Mouse (Mus musculus) lung, embryonic 15.5 days (tissue): ENCODE data around the gene Icam4. TPM values are rescaled to one million over a fixed set of nuclear protein-coding genes. Genes with fewer than 3 reads are reported as not detected.
A peak's percentile ranks its signal among the peaks of the same experiment; 100 is the strongest.
"Not testable (repeated sequence)": the region's sequence is repeated elsewhere in the genome, so short reads cannot be mapped to it uniquely, and the experiment has no call there.

Experiments used
- ATAC-seq: fragments of 200-750 bp; cut with Nextera tagmentation; 2 replicates; pipeline ENCODE4 v1.8.0; 2017; ENCODE audit warnings: moderate number of reproducible peaks, borderline replicate concordance; ENCODE audit not compliant: low FRiP score, low TSS enrichment; ENCODE audit errors: extremely low read depth
- H3K27ac ChIP-seq: fragments of 300-500 bp; sonication (generic); 2 replicates; pipeline ENCODE4 v1.5.1; 2015; ENCODE audit warnings: moderate library complexity, mild to moderate bottlenecking, inconsistent platforms
- H3K27me3 ChIP-seq: fragments of 300-500 bp; sonication (generic); 2 replicates; pipeline ENCODE4 v1.6.1; 2015; ENCODE audit warnings: inconsistent platforms
- H3K36me3 ChIP-seq: fragments of 300-500 bp; sonication (generic); 2 replicates; pipeline ENCODE4 v1.6.1; 2015; ENCODE audit warnings: inconsistent platforms
- H3K4me1 ChIP-seq: fragments of 300-500 bp; sonication (generic); 2 replicates; pipeline ENCODE4 v1.6.1; 2015; ENCODE audit warnings: inconsistent platforms
- H3K4me2 ChIP-seq: fragments of 300-500 bp; sonication (generic); 2 replicates; pipeline ENCODE4 v1.6.1; 2015; ENCODE audit warnings: inconsistent platforms, mild to moderate bottlenecking, moderate library complexity
- H3K4me3 ChIP-seq: fragments of 300-500 bp; sonication (generic); 2 replicates; pipeline ENCODE4 v1.5.1; 2015; ENCODE audit warnings: mild to moderate bottlenecking, inconsistent platforms
- H3K9ac ChIP-seq: fragments of 300-500 bp; sonication (generic); 2 replicates; pipeline ENCODE4 v1.6.1; 2015; ENCODE audit warnings: inconsistent platforms
- H3K9me3 ChIP-seq: fragments of 300-500 bp; sonication (generic); 2 replicates; pipeline ENCODE4 v1.6.1; 2016; ENCODE audit warnings: inconsistent platforms
- WGBS: fragments of 180-500 bp; shearing (Covaris S2); methylation state at CpG from one replicate; pipeline ENCODE4 v1.1.7; 2015; 5-methylcytosine and 5-hydroxymethylcytosine counted together
- polyA plus RNA-seq: library from polyadenylated mRNA; unstranded; fragments of >200 nt; fragmentation: Nextera tagmentation; extraction: Ambion mirVana; gene quantifications from 2 replicates; pipeline ENCODE4 v1.2.1, GENCODE M21; 2015

The Icam4 gene
- polyA plus RNA-seq, 1 experiment from 2014 or later, result 2.4 TPM

- Histone ChIP-seq H3K27ac (no peak overlapping the region), H3K4me2 (no peak overlapping the region), H3K27me3 (no peaks in the 10 kb centered on the region), H3K9me3 (no peaks in the 10 kb centered on the region), H3K36me3 (peaks cover 12% of the 10 kb centered on the region), H3K9ac (no peak overlapping the region), H3K4me1 (peaks cover 19% of the 10 kb centered on the region), H3K4me3 (no peak overlapping the region)
- no peak for ATAC-seq
Observed at GRCm38 (mm10) chr9:21000811-21001210, 28.4 kb upstream of the Icam4 start.

GRCm38 (mm10) chr9:21001651-21002200, 27.4 kb upstream of the Icam4 start:
- WGBS, result 45% methylated on average over 6 of the region's 6 CpGs
- H3K4me1 ChIP-seq, result peaks cover 19% of the 10 kb centered on the region
- no peak overlapping the region for H3K27ac ChIP-seq
- no peak for ATAC-seq
- no peak overlapping the region for H3K4me3 ChIP-seq
- no peaks in the 10 kb centered on the region for H3K27me3 ChIP-seq
- H3K9ac ChIP-seq, result no peak overlapping the region
- H3K36me3 ChIP-seq, result peaks cover 19% of the 10 kb centered on the region
- no peak overlapping the region for H3K4me2 ChIP-seq
- H3K9me3 ChIP-seq, result no peaks in the 10 kb centered on the region

DNA sequence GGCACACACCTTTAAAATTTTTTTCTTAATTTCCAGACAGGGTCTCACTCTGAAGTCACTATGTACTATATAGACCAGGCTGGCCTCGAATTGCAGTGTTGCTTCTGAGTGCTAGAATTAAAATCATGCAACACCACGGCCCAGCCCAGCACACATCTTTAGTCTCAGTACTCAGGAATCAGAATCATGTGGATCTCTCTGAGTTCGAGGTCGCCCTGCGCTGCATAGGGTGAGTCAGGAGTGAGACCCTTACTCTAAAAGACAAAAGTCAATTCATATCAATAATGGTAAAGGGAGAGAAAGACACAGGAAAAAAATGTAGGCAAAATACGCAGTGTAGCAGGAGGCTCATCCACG, 26.9 kb upstream of the Icam4 start:
- peaks cover 19% of the 10 kb centered on the region for H3K4me1 ChIP-seq
- peak overlapping the region; percentile 72 for H3K27ac ChIP-seq
- H3K27me3 ChIP-seq, result no peaks in the 10 kb centered on the region
- H3K4me2 ChIP-seq, result peak overlapping the region; percentile 88
- peaks cover 24% of the 10 kb centered on the region for H3K36me3 ChIP-seq
- ATAC-seq, result peak; percentile 5; the same call in 1 of the 2 replicates
- no peaks in the 10 kb centered on the region for H3K9me3 ChIP-seq
- peak overlapping the region; percentile 69 for H3K4me3 ChIP-seq
- 8% methylated on average over 7 of the region's 7 CpGs for WGBS
- peak overlapping the region; percentile 62 for H3K9ac ChIP-seq

GRCm38 (mm10) chr9:21002627-21003551, 26.3 kb upstream of the Icam4 start, which contains the start of gene Mrpl4:
Gene Mrpl4, plus strand, starts transcription at chr9:21002738.
- Histone ChIP-seq H3K9ac (peak within 1 kb of the TSS; percentile 62), H3K27ac (peak within 1 kb of the TSS; percentile 72), H3K4me3 (peak within 1 kb of the TSS; percentile 69), H3K36me3 (peaks cover 31% of the 10 kb centered on the region), H3K9me3 (no peaks in the 10 kb centered on the region), H3K4me2 (peak within 1 kb of the TSS; percentile 88), H3K27me3 (no peaks in the 10 kb centered on the region), H3K4me1 (peaks cover 19% of the 10 kb centered on the region)
- WGBS, result under 1% methylated on average over 72 of the region's 72 CpGs
- ATAC-seq, result peak; percentile 75

GRCm38 (mm10) chr9:21007313-21007952, 21.7 kb upstream of the Icam4 start:
- 93% methylated on average over 10 of the region's 10 CpGs for WGBS
- no peaks in the 10 kb centered on the region for H3K9me3 ChIP-seq
- no peak overlapping the region for H3K4me3 ChIP-seq
- no peaks in the 10 kb centered on the region for H3K27me3 ChIP-seq
- no peak overlapping the region for H3K4me2 ChIP-seq
- H3K36me3 ChIP-seq, result peaks cover 44% of the 10 kb centered on the region
- H3K27ac ChIP-seq, result no peak overlapping the region
- no peak overlapping the region for H3K9ac ChIP-seq
- peaks cover 23% of the 10 kb centered on the region for H3K4me1 ChIP-seq
- ATAC-seq, result no peak

- Histone ChIP-seq H3K4me2 (no peak overlapping the region), H3K4me1 (peaks cover 26% of the 10 kb centered on the region), H3K9ac (no peak overlapping the region), H3K36me3 (peaks cover 44% of the 10 kb centered on the region), H3K27me3 (no peaks in the 10 kb centered on the region), H3K27ac (no peak overlapping the region), H3K4me3 (no peak overlapping the region), H3K9me3 (no peaks in the 10 kb centered on the region)
- 79% methylated on average over 7 of the region's 7 CpGs for WGBS
- ATAC-seq, result no peak
Observed at GRCm38 (mm10) chr9:21008007-21008406, 21.2 kb upstream of the Icam4 start.

- WGBS, result 29% methylated on average over 2 of the region's 2 CpGs
- no peak overlapping the region for H3K4me2 ChIP-seq
- ATAC-seq, result no peak
- peaks cover 36% of the 10 kb centered on the region for H3K36me3 ChIP-seq
- H3K27me3 ChIP-seq, result peaks cover under 1% of the 10 kb centered on the region; the same call in 1 of the 2 replicates
- H3K27ac ChIP-seq, result no peak overlapping the region
- H3K9me3 ChIP-seq, result no peaks in the 10 kb centered on the region
- no peak overlapping the region for H3K4me3 ChIP-seq
- H3K9ac ChIP-seq, result no peak overlapping the region
- H3K4me1 ChIP-seq, result peaks cover 29% of the 10 kb centered on the region
Observed at GRCm38 (mm10) chr9:21010362-21010761, 18.8 kb upstream of the Icam4 start.

GRCm38 (mm10) chr9:21010939-21011541, 18.1 kb upstream of the Icam4 start:
- H3K27me3 ChIP-seq, ATAC-seq, H3K9ac ChIP-seq, H3K9me3 ChIP-seq, H3K4me3 ChIP-seq, H3K4me2 ChIP-seq: not testable (repeated sequence)
- Histone ChIP-seq H3K4me1 (peaks cover 35% of the 10 kb centered on the region), H3K27ac (peak overlapping the region; percentile 79; the same call in 1 of the 2 replicates), H3K36me3 (peaks cover 29% of the 10 kb centered on the region)
- WGBS, result 62% methylated on average over 9 of the region's 9 CpGs

- Histone ChIP-seq H3K4me2 (peak overlapping the region; percentile 1; the same call in 1 of the 2 replicates), H3K27me3 (peaks cover 13% of the 10 kb centered on the region), H3K4me3 (no peak overlapping the region), H3K4me1 (peaks cover 42% of the 10 kb centered on the region), H3K27ac (peak overlapping the region; percentile 79), H3K9ac (no peak overlapping the region), H3K36me3 (peaks cover 23% of the 10 kb centered on the region), H3K9me3 (no peaks in the 10 kb centered on the region)
- peak; percentile 36; the same call in 1 of the 2 replicates for ATAC-seq
- WGBS, result 24% methylated on average over 5 of the region's 5 CpGs
Observed at GRCm38 (mm10) chr9:21011846-21012312, 17.3 kb upstream of the Icam4 start.

- 31% methylated on average over 1 of the region's 1 CpGs for WGBS
- Histone ChIP-seq H3K4me3 (no peak overlapping the region), H3K9ac (no peak overlapping the region), H3K27ac (peak overlapping the region; percentile 79), H3K27me3 (peaks cover 18% of the 10 kb centered on the region), H3K36me3 (peaks cover 18% of the 10 kb centered on the region), H3K9me3 (no peaks in the 10 kb centered on the region), H3K4me1 (peaks cover 46% of the 10 kb centered on the region), H3K4me2 (peak overlapping the region; percentile 1; the same call in 1 of the 2 replicates)
- ATAC-seq, result no peak
Observed at GRCm38 (mm10) chr9:21012368-21012767, 16.8 kb upstream of the Icam4 start.
